Mouse (Mus musculus) kidney, adult 18-20 months (tissue): ENCODE measurements around the gene Mpzl1.
"Not testable (repeated sequence)": the region's sequence is repeated elsewhere in the genome, so short reads cannot be mapped to it uniquely, and the experiment has no call there.

Source experiments
- DNase-seq: peaks from one replicate; pipeline ENCODE4 v3.0.0; 2021

Mpzl1 gene

DNA sequence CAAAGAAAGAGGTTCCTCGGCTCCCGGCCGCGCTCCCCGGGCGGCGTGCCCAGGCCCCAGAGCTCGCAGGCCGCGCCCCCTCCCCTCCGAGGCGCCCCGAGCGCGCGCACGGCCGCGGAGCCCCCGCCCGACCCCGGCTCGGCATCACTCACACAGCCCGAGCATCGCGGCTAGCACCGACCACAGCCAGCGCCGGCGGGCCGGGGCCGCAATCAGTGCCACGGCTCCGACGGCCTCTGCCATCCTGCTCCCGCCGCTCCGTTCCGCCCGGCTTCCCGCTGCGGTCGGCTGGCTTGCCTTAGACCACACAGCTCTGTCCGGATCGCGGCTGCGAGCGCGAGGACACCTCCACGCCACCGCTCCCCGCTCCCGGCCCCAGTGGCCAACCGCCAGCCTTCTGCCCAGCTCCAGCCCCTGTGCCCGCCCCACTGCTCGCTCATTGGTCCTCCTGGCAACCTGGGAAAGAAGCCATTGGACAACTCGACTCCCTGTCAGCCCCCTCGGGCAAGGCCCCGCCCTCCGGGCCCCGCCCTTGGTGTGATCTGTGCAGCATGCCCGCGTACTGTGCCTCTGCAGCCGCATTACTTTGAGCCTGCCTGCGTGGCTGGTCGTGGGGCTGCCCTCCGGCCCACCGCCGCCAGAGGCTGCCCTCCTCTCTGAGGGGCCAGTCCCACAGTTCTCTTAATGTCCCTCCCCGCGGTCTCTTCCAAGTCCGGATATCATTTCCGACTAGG is at the start of gene Mpzl1:
TSS of gene Mpzl1 (minus strand) at position 388 of the 734 bp plus-strand sequence.
- DNase-seq = peak; percentile 99

DNA sequence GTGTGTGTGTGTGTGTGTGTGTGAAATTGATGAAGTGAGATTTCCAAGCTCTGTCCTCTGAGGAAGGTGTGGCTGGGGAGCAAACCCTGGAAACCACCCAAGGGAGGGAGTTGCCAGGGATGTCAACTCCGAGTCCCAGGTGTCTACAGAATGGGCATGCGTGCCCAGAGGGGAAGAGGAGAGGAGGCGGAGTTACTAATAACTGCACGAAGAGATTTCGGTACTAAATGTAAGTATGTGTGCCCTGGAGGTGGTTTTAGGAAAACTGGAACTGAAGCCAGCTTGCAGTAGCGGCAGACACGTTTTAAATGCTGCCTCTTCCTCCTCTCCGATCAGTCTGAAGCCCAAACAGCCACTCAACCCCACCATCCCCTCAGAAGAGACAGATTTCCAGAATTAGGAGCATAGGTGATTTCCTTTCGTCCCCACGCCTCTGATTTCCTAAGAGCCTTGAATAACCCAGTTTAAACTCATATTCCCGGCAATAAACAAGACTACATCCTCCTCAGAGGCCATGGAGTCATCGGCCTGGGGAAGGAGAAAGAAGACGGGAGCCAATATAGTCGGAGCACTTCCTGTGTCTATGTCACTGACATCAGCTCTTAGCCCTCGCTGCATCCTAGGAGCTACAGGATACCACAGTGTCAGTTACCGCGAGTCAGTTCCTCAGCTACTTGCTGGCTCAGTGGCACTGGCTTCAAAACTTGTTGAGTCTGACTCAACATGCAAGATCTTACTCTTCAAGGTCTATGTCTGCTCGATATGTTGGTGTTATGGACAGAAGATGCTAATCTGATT is 47.9 kb upstream of the Mpzl1 start:
- DNase-seq = no peak

- DNase-seq = no peak
Observed at GRCm38 (mm10) chr1:165681045-165681794, 46.9 kb upstream of the Mpzl1 start.

GRCm38 (mm10) chr1:165680086-165680485 is 45.7 kb upstream of the Mpzl1 start:
- DNase-seq = not testable (repeated sequence)

- no peak for DNase-seq
Observed at GRCm38 (mm10) chr1:165679618-165679997, 45.3 kb upstream of the Mpzl1 start.

GRCm38 (mm10) chr1:165678861-165679617 is 44.7 kb upstream of the Mpzl1 start:
- DNase-seq = no peak

DNA sequence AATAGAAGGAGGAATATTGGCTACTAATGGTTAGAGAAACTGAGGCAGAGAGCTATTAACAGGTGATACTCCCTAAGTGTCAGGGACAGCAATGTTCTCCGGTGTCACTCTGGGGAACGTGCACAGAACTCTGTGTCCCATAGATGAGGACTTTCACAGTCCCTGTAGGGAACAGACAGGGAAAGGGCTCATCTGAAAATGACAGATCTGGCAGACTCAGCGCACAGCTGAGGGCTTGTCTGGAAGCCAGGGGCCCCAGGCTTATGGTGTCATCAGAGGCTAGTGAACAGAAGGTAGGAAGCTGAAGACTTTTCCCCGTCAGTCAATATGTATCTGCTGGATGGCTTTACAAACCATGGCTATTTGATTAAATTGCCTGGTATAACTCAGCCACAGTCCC is 43.2 kb upstream of the Mpzl1 start:
- DNase-seq = no peak

DNA sequence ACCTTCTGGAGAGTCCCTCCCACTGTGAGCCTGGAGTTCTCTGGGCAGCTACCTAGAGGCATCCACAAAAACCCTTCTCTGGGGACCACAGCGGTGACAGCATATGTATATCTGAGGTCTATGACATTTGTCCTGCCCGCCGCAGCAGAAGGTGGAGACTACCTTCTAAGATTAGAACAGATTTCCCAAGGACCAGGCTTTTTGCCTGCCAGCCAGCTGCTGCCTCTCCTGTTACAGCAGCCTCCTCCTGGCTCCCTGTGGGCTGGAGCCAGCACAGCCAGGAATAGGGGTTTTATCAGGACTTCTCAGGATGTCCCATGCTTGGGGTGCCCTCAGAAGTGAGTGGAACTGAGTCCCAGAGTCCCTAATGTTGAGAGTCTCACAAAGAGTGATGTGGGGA is 42.7 kb upstream of the Mpzl1 start:
- DNase-seq = no peak

- DNase-seq = no peak
Observed at GRCm38 (mm10) chr1:165675167-165675566, 40.8 kb upstream of the Mpzl1 start.

DNA sequence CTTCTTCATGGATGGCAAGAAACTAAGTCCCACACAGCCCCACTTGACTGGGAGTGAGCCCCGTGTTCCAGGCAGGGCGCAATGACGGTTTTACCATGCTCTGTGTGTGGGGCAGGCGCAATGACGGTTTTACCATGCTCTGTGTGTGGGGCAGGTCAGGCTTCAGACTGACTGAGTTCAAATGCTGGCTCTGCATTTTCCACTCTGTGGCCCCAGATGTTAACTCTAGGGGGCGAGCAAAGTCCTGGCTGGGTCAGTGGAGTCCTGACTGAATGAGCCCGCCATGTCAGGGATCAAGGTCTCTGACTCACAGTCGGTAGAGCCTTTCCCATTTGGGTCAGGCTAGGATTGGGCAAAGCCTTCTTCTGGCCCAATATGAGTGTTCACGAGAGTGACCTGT is 38.0 kb upstream of the Mpzl1 start:
- no peak for DNase-seq

- DNase-seq = no peak
Observed at GRCm38 (mm10) chr1:165670056-165670455, 35.7 kb upstream of the Mpzl1 start.

GRCm38 (mm10) chr1:165668904-165669303 is 34.6 kb upstream of the Mpzl1 start:
- DNase-seq = no peak

DNA sequence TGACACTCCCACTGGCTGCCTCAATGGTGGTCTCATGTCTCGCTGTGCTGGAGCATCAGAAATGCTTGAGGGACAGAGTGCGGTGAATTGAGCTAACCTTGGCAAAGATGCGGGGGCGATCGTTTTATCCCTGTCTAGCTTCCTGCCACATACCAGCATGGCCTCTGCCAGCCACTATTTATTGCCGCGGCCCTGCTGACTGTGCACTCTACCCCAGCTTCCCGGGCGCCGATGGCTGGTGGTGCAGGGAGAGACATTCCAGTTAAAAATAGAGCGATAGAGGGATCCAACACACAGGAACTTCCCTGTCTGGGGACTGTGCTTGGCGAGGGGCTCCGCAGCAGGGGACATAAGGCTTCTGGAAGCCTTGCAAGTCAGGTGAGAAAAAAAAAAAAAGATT is 33.0 kb upstream of the Mpzl1 start:
- no peak for DNase-seq

DNA sequence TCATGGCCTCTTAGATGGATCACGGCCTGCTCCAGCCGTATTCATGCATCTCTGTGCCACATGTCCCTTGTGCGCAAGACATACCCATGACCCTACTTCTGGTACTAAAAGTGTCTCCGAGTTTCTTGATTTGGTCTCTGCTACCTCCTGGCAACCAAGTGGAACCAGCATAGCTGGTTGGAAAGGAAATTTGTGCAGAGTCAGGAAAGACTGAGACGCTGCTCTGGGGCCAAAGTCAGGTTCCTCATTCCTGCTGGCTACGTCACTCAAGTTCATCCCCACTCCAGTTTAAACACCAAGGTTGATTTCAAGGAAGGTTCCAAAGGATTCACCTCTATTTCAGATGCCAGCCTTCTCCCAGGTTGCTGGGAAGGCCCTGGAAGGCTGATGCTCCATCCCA is 32.6 kb upstream of the Mpzl1 start:
- DNase-seq = no peak

- DNase-seq = no peak
Observed at GRCm38 (mm10) chr1:165665758-165666157, 31.4 kb upstream of the Mpzl1 start.

GRCm38 (mm10) chr1:165663277-165663676 is 28.9 kb upstream of the Mpzl1 start:
- DNase-seq = no peak

- no peak for DNase-seq
Observed at GRCm38 (mm10) chr1:165662426-165663192, 28.3 kb upstream of the Mpzl1 start.

- no peak for DNase-seq
Observed at GRCm38 (mm10) chr1:165661725-165662124, 27.4 kb upstream of the Mpzl1 start.

DNA sequence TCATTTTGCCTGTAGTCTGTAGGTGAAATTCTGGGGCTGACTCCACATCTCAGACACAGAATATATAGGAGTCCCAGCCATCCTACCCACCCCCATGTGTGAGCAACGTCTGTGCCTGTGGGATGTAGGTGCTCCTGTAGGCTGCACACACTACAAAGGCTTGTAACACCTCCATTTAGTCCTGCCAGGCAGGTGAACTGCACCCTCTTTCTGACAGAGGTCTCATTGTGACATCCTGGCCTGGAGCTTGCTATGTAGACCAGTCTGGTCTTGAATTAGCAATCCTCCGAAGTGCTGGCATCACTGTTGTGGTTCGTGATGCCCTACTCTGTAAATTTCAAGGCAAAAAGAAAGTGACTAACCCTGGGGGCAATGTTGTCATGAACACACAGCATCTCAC is 26.9 kb upstream of the Mpzl1 start:
- DNase-seq = no peak

DNA sequence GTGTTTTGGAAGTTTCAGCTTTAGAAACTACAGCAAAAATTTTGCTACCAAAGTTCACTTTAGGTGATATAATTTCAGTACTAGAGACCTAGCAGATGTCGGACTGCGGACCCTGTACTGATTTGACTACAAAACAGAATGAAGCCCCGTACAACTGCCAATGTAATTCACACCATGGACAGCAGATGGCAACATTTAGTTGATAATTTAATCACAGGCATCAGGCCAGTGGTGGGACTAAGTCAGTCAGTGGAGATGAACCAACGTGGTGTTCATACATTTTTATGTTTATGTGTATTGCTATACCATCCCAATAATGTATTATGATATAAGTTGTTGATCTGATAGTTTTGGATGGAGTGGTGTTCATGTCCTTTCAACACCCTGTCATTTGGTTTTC is 26.4 kb upstream of the Mpzl1 start:
- peak; percentile 65 for DNase-seq

DNA sequence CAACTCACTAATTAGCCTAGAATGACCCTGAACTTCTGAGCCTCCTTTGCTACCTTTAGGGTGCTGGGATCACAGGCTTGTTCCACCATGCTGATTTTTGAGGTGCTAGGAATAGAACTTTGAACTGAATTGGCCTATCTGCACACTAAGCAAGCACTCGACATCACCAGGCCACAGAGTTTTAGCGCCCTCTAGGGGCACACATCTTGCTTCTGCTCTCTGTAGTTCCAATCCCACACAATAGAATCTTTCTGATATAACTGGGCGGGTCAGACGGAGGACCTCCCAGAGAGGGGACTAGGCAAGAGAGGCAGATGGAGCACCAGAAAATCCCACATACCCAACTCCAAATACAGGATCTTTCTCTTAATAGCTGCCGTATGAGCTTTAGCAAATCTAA is 24.3 kb upstream of the Mpzl1 start:
- peak; percentile 84 for DNase-seq

DNA sequence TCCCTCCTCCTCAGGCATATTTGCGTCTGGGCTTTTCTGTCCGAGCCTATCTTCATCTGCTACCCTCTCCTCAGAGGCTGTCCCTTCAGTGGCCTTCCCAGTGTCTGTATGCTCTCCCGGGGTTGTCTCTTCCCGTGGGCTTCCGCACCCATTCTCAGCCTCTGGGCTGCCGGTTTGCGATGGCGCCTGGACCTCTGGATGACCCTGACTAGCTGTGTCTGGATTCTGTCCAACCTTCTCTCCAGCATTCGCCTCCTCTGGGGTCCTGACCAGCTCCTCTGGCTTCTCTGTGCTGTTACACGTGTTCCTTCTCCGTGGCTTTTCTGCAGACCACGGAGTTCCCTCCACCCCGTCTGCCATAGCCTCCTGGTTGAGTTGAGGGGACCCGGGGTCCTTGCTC is 21.1 kb upstream of the Mpzl1 start:
- DNase-seq = no peak
